Comparison of ENCODE assay signal across 8 mouse cellular contexts in the genomic region with DNA sequence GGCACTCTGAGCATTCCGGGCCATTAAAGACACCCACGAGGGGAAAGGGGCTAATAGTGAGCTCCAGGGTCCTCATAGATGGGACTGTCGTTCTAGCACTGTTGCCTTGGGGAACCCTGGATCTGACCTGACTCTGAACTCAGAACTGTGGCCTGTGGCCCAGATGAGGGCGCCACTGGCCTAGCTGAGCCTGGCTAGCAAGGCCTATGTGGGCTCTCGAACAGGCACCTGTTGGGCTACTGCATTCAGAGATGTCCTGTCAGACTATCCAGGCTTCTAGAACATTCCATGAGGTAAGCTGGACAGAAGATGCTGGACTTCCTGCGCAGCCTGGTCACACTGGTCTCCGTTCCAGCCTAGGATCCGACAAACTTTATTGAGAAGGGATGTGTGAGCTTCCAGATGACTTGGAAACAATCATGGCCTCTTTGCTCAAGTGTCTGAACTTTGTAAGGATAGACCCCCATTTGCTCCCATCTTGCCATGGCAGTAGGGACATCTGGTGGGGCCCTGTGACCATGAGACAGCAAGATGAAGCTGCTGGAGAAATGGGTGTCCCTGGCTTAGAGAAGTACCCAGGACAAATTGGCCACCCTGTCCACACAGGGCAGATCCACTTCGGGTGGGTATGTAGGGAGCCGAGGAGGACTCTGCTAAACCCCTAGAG. TPM values are rescaled to one million over a fixed set of nuclear protein-coding genes. Genes with fewer than 3 reads are reported as not detected.
DNase-seq lines count a peak whose midpoint lies in the region; ATAC-seq and TF ChIP-seq lines count a peak whose summit lies in the region.

No protein-coding gene starts in this region.

- no peak for TF ChIP-seq POLR2A in liver, adult 2 months (IDR thresholded peaks at IDR 0.05; ENCODE audit: extremely low read depth, insufficient read depth, low read length)

- H3K9ac ChIP-seq in forebrain, embryonic 13.5 days: no peak overlapping the region
- no peak overlapping the region; the same call in 1 of the 2 replicates for H3K9ac ChIP-seq in hindbrain, embryonic 16.5 days (ENCODE audit: low read depth, low read length)
- peak overlapping the region; percentile 59; the same call in 1 of the 2 replicates for H3K9ac ChIP-seq in liver, adult 2 months (ENCODE audit: low read depth, low read length)
- peak overlapping the region; percentile 53; the same call in 1 of the 2 replicates for H3K9ac ChIP-seq in midbrain, embryonic 16.5 days (ENCODE audit: low read depth, low read length)
- H3K9ac ChIP-seq in stomach, postnatal 0 days (ENCODE audit: low read length): no peak overlapping the region

- H3K4me2 ChIP-seq in forebrain, embryonic 13.5 days: peak overlapping the region; percentile 83
- H3K4me2 ChIP-seq in hindbrain, embryonic 16.5 days (ENCODE audit: low read length): peak overlapping the region; percentile 77
- H3K4me2 ChIP-seq in midbrain, embryonic 16.5 days (ENCODE audit: low read length): peak overlapping the region; percentile 69
- peak overlapping the region; percentile 86 for H3K4me2 ChIP-seq in stomach, postnatal 0 days (replicated peaks; ENCODE audit: low read depth)

- peak overlapping the region; percentile 86 for H3K4me3 ChIP-seq in forebrain, embryonic 13.5 days
- H3K4me3 ChIP-seq in hindbrain, embryonic 16.5 days (ENCODE audit: low read length): peak overlapping the region; percentile 87
- H3K4me3 ChIP-seq in liver, adult 2 months (ENCODE audit: insufficient read depth, low read depth, low read length): peak overlapping the region; percentile 87; the same call in 1 of the 2 replicates
- H3K4me3 ChIP-seq in midbrain, embryonic 16.5 days (ENCODE audit: low read depth, low read length): peak overlapping the region; percentile 86; the same call in 1 of the 2 replicates
- H3K4me3 ChIP-seq in stomach, postnatal 0 days (ENCODE audit: low read depth, low read length): no peak overlapping the region

- peak; percentile 9 for ATAC-seq in forebrain, embryonic 13.5 days
- peak; percentile 2; the same call in 1 of the 2 replicates for ATAC-seq in hindbrain, embryonic 16.5 days
- no peak for ATAC-seq in midbrain, embryonic 16.5 days
- no peak for ATAC-seq in stomach, postnatal 0 days (ENCODE audit: low FRiP score, low TSS enrichment)

- DNase-seq in gastrocnemius, adult 18-20 months (ENCODE audit: low spot score): peak; percentile 15
- DNase-seq in gastrocnemius, postnatal 25 days: no peak
- DNase-seq in c-Kit-positive CD71-positive TER-119-negative erythroid progenitor cells, embryonic 14.5 days (ENCODE audit: low read depth): peak; percentile 65
- DNase-seq in liver, adult 2 months (ENCODE audit: extremely low read depth, low read depth, low spot score): peak; percentile 28
- peak; percentile 58 for DNase-seq in stomach, postnatal 0 days (ENCODE audit: low spot score)

- H3K36me3 ChIP-seq in forebrain, embryonic 13.5 days (ENCODE audit: poor library complexity, severe bottlenecking): no peaks in the 10 kb centered on the region
- no peaks in the 10 kb centered on the region for H3K36me3 ChIP-seq in hindbrain, embryonic 16.5 days (ENCODE audit: control insufficient read depth, insufficient read depth, low read length)
- H3K36me3 ChIP-seq in liver, adult 2 months (ENCODE audit: control insufficient read depth, insufficient read depth, low read length): no peaks in the 10 kb centered on the region
- H3K36me3 ChIP-seq in midbrain, embryonic 16.5 days (ENCODE audit: control insufficient read depth, insufficient read depth, low read length): no peaks in the 10 kb centered on the region
- H3K36me3 ChIP-seq in stomach, postnatal 0 days (ENCODE audit: control insufficient read depth, insufficient read depth, low read length): no peaks in the 10 kb centered on the region

- H3K79me2 ChIP-seq in liver, adult 2 months (ENCODE audit: control insufficient read depth, insufficient read depth, low read length): peaks cover 2% of the 10 kb centered on the region; the same call in 1 of the 2 replicates

- 64% methylated on average over 10 of the region's 10 CpGs for WGBS in forebrain, embryonic 13.5 days
- WGBS in hindbrain, embryonic 16.5 days: 58% methylated on average over 10 of the region's 10 CpGs
- WGBS in liver, adult 2 months: 62% methylated on average over 10 of the region's 10 CpGs
- WGBS in midbrain, embryonic 16.5 days: 55% methylated on average over 10 of the region's 10 CpGs
- WGBS in stomach, postnatal 0 days: 66% methylated on average over 10 of the region's 10 CpGs

- H3K9me3 ChIP-seq in forebrain, embryonic 13.5 days (replicated peaks): no peaks in the 10 kb centered on the region
- H3K9me3 ChIP-seq in hindbrain, embryonic 16.5 days (ENCODE audit: control insufficient read depth, low read length): no peaks in the 10 kb centered on the region
- no peaks in the 10 kb centered on the region for H3K9me3 ChIP-seq in midbrain, embryonic 16.5 days (replicated peaks; ENCODE audit: control insufficient read depth, low read length, poor library complexity, severe bottlenecking)
- no peaks in the 10 kb centered on the region for H3K9me3 ChIP-seq in stomach, postnatal 0 days (ENCODE audit: control insufficient read depth, low read length)

- TF ChIP-seq EP300 in stomach, postnatal 0 days (optimal IDR thresholded peaks at IDR 0.05): no peak

- peak overlapping the region; percentile 91 for H3K27ac ChIP-seq in forebrain, embryonic 13.5 days
- H3K27ac ChIP-seq in hindbrain, embryonic 16.5 days (ENCODE audit: low read depth, low read length): peak overlapping the region; percentile 88
- H3K27ac ChIP-seq in liver, adult 2 months (replicated peaks; ENCODE audit: insufficient read depth, low read depth, low read length): peak overlapping the region; percentile 50
- peak overlapping the region; percentile 92 for H3K27ac ChIP-seq in midbrain, embryonic 16.5 days (ENCODE audit: low read length)
- peak overlapping the region; percentile 86 for H3K27ac ChIP-seq in stomach, postnatal 0 days (replicated peaks)

- H3K27me3 ChIP-seq in forebrain, embryonic 13.5 days: no peaks in the 10 kb centered on the region
- no peaks in the 10 kb centered on the region for H3K27me3 ChIP-seq in hindbrain, embryonic 16.5 days (replicated peaks; ENCODE audit: control insufficient read depth, insufficient read depth, low read length)
- no peaks in the 10 kb centered on the region for H3K27me3 ChIP-seq in liver, adult 2 months (ENCODE audit: control insufficient read depth, insufficient read depth, low read length)
- H3K27me3 ChIP-seq in midbrain, embryonic 16.5 days (ENCODE audit: control insufficient read depth, insufficient read depth, low read depth, low read length): no peaks in the 10 kb centered on the region
- H3K27me3 ChIP-seq in stomach, postnatal 0 days (ENCODE audit: control insufficient read depth, insufficient read depth, low read length): no peaks in the 10 kb centered on the region

- peak; percentile 43 for TF ChIP-seq CTCF in liver, adult 2 months (IDR thresholded peaks at IDR 0.05; ENCODE audit: low read depth, low read length)
- TF ChIP-seq CTCF in stomach, postnatal 0 days (IDR thresholded peaks at IDR 0.05; ENCODE audit: low read depth): peak; percentile 64

- peaks cover 66% of the 10 kb centered on the region for H3K4me1 ChIP-seq in forebrain, embryonic 13.5 days
- peaks cover 57% of the 10 kb centered on the region for H3K4me1 ChIP-seq in hindbrain, embryonic 16.5 days (ENCODE audit: control insufficient read depth, insufficient read depth, low read depth, low read length)
- no peaks in the 10 kb centered on the region; the same call in 1 of the 2 replicates for H3K4me1 ChIP-seq in liver, adult 2 months (ENCODE audit: control insufficient read depth, insufficient read depth, low read length)
- H3K4me1 ChIP-seq in midbrain, embryonic 16.5 days (ENCODE audit: control insufficient read depth, insufficient read depth, low read length): peaks cover 51% of the 10 kb centered on the region
- no peaks in the 10 kb centered on the region for H3K4me1 ChIP-seq in stomach, postnatal 0 days (replicated peaks; ENCODE audit: control insufficient read depth, insufficient read depth)

RNA-seq across cellular contexts. Expression of a gene that starts 0.9 kb away (rescaled TPM):
- total RNA-seq in gastrocnemius, adult 18-20 months (2021): 10 to 100 TPM; 10.9 to 17.4 TPM
- 10 to 100 TPM; 16.3 to 16.7 TPM for total RNA-seq in gastrocnemius, postnatal 25 days (2021)
- 12.8 and 17.2 TPM in 2 replicates for polyA plus RNA-seq in forebrain, embryonic 13.5 days (2015; fragmentation: Nextera tagmentation; extraction: Ambion mirVana)
- polyA plus RNA-seq in hindbrain, embryonic 16.5 days (2015; fragmentation: Nextera tagmentation; extraction: Ambion mirVana): 15.9 and 17.5 TPM in 2 replicates
- total RNA-seq in liver, adult 2 months (2014; rRNA removed): 2.3 and 3.0 TPM in 2 replicates
- polyA plus RNA-seq in liver, adult 2 months (2012; rRNA removed): 6.2 and 6.8 TPM in 2 replicates
- 17.4 and 22.3 TPM in 2 replicates for polyA plus RNA-seq in midbrain, embryonic 16.5 days (2015; fragmentation: Nextera tagmentation; extraction: Ambion mirVana)
- polyA plus RNA-seq in stomach, postnatal 0 days (2015; fragmentation: Nextera tagmentation; extraction: Ambion mirVana): 3.2 and 4.4 TPM in 2 replicates

RNA-seq across cellular contexts. Expression of a gene that starts 19.0 kb away (rescaled TPM):
- not detected for total RNA-seq in gastrocnemius, adult 18-20 months (2021)
- not detected for total RNA-seq in gastrocnemius, postnatal 25 days (2021)
- polyA plus RNA-seq in forebrain, embryonic 13.5 days (2015; fragmentation: Nextera tagmentation; extraction: Ambion mirVana): 0.21 TPM in 1 of 2 replicates, not detected in the other
- polyA plus RNA-seq in hindbrain, embryonic 16.5 days (2015; fragmentation: Nextera tagmentation; extraction: Ambion mirVana): 0.19 TPM in 1 of 2 replicates, not detected in the other
- not detected in 2 replicates for total RNA-seq in liver, adult 2 months (2014; rRNA removed)
- polyA plus RNA-seq in liver, adult 2 months (2012; rRNA removed): not detected in 2 replicates
- not detected in 2 replicates for polyA plus RNA-seq in midbrain, embryonic 16.5 days (2015; fragmentation: Nextera tagmentation; extraction: Ambion mirVana)
- polyA plus RNA-seq in stomach, postnatal 0 days (2015; fragmentation: Nextera tagmentation; extraction: Ambion mirVana): not detected in 2 replicates

Comparison
In these comparisons a context has a peak if more than half of its experiments do, and no peak if none do; other contexts are left out.
1. ATAC-seq: peak in forebrain, embryonic 13.5 days (single experiment) and hindbrain, embryonic 16.5 days (single experiment); none in midbrain, embryonic 16.5 days (single experiment) and stomach, postnatal 0 days (single experiment).
2. H3K9ac ChIP-seq: peak in liver, adult 2 months (single experiment) and midbrain, embryonic 16.5 days (single experiment); none in forebrain, embryonic 13.5 days (single experiment), hindbrain, embryonic 16.5 days (single experiment) and stomach, postnatal 0 days (single experiment).
3. Peak in every context shown above with its lines, with median percentiles within 50 percentile points of each other: H3K27ac ChIP-seq and H3K4me2 ChIP-seq.